Mouse (Mus musculus) midbrain, postnatal 0 days (tissue): ENCODE results near the gene Gm20388. TPM values are rescaled to one million over a fixed set of nuclear protein-coding genes. Genes with fewer than 3 reads are reported as not detected.
A peak's percentile ranks its signal among the peaks of the same experiment; 100 is the strongest.

Source experiments
- ATAC-seq: fragments of 200-750 bp; cut with Nextera tagmentation; 2 replicates; pipeline ENCODE4 v1.8.0; 2017; ENCODE audit warnings: moderate number of reproducible peaks, mild to moderate bottlenecking, moderate TSS enrichment, moderate library complexity; ENCODE audit not compliant: low FRiP score
- DNase-seq: peaks from one replicate; pipeline ENCODE4 v3.0.0-alpha.2; 2015; ENCODE audit warnings: low spot score
- H3K27ac ChIP-seq: fragments of 300-500 bp; sonication (generic); 2 replicates; pipeline ENCODE4 v1.5.1; 2014; ENCODE audit warnings: low read depth, mild to moderate bottlenecking, low read length, mixed read lengths
- H3K27me3 ChIP-seq: fragments of 300-500 bp; sonication (generic); 2 replicates; pipeline ENCODE4 v1.6.1; 2014; ENCODE audit warnings: low read length, control low read depth, mixed read lengths; ENCODE audit not compliant: insufficient read depth
- H3K36me3 ChIP-seq: fragments of 300-500 bp; sonication (generic); 2 replicates; pipeline ENCODE4 v1.6.1; 2014; ENCODE audit warnings: low read length, control low read depth, mixed read lengths; ENCODE audit not compliant: insufficient read depth
- H3K4me1 ChIP-seq: fragments of 300-500 bp; sonication (generic); 2 replicates; pipeline ENCODE4 v1.6.1; 2014; ENCODE audit warnings: mild to moderate bottlenecking, control low read depth, antibody characterized with exemption, low read length, mixed read lengths; ENCODE audit not compliant: insufficient read depth
- H3K4me2 ChIP-seq: fragments of 300-500 bp; sonication (generic); 2 replicates; pipeline ENCODE4 v1.6.1; 2014; ENCODE audit warnings: low read depth, mild to moderate bottlenecking, low read length, mixed read lengths; ENCODE audit not compliant: poor library complexity, severe bottlenecking
- H3K4me3 ChIP-seq: fragments of 300-500 bp; sonication (generic); 2 replicates; pipeline ENCODE4 v1.5.1; 2014; ENCODE audit warnings: low read depth, mild to moderate bottlenecking, low read length, moderate library complexity
- H3K9ac ChIP-seq: fragments of 300-500 bp; sonication (generic); replicated peaks from 2 replicates; pipeline ENCODE4 v1.6.1; 2014; ENCODE audit warnings: mild to moderate bottlenecking, low read length, moderate library complexity, mixed read lengths; ENCODE audit not compliant: poor library complexity, severe bottlenecking
- H3K9me3 ChIP-seq: fragments of 300-500 bp; sonication (generic); 2 replicates; pipeline ENCODE4 v1.6.1; 2016; ENCODE audit warnings: low read length, control low read depth
- CTCF ChIP-seq: IDR thresholded peaks from 2 replicates; pipeline ENCODE4 v1.5.1; 2016; ENCODE audit warnings: antibody characterized with exemption, mild to moderate bottlenecking
- WGBS: fragments of 180-500 bp; shearing (Covaris S2); extraction: QIAGEN DNeasy Blood & Tissue Kit; methylation state at CpG from one replicate; pipeline ENCODE4 v1.1.7; 2014; 5-methylcytosine and 5-hydroxymethylcytosine counted together
- polyA plus RNA-seq: library from polyadenylated mRNA; unstranded; fragments of >200 nt; fragmentation: Nextera tagmentation; extraction: Ambion mirVana; gene quantifications from 2 replicates; pipeline ENCODE4 v1.2.1, GENCODE M21; 2015
- total RNA-seq: library from RNA; depleted of rRNA; stranded (reverse); fragments of >200 nt; gene quantifications from 2 replicates; pipeline ENCODE4 v1.2.3, GENCODE M21; 2014

The Gm20388 gene
- total and polyA plus RNA-seq, 2 experiments from 2014 or later = 74.2 TPM; not detected in 1

- ATAC-seq = no peak
- peaks cover 26% of the 10 kb centered on the region for H3K27me3 ChIP-seq
- 17% methylated on average over 34 of the region's 34 CpGs for WGBS
Measured at GRCm38 (mm10) chr8:120971691-120972469, 1061.2 kb downstream of the Gm20388 start.

GRCm38 (mm10) chr8:120973046-120973445 lies 1062.4 kb downstream of the Gm20388 start:
- H3K4me1 ChIP-seq = 0 out of 2 replicates have a peak, but pooled peaks cover 9% of the 10 kb centered on the region
- TF ChIP-seq CTCF = no peak
- DNase-seq (no peak), ATAC-seq (no peak)
- WGBS = 16% methylated on average over 7 of the region's 7 CpGs
- H3K4me2 ChIP-seq = peak overlapping the region; percentile 67
- H3K27me3 ChIP-seq = peaks cover 26% of the 10 kb centered on the region
- no peak overlapping the region for H3K9ac ChIP-seq
- H3K9me3 ChIP-seq = no peaks in the 10 kb centered on the region
- no peak overlapping the region for H3K4me3 ChIP-seq
- no peak overlapping the region for H3K27ac ChIP-seq
- H3K36me3 ChIP-seq = no peaks in the 10 kb centered on the region

More at GRCm38 (mm10) chr8:120971691-120972469, 1061.2 kb downstream of the Gm20388 start:
- Histone ChIP-seq H3K4me1 (0 out of 2 replicates have a peak, but pooled peaks cover 9% of the 10 kb centered on the region), H3K4me3 (peak overlapping the region; percentile 35), H3K4me2 (peak overlapping the region; percentile 67), H3K36me3 (no peaks in the 10 kb centered on the region), H3K9me3 (no peaks in the 10 kb centered on the region), H3K9ac (peak overlapping the region; percentile 50), H3K27ac (no peak overlapping the region)
- peak; percentile 64 for DNase-seq
- no peak for TF ChIP-seq CTCF

GRCm38 (mm10) chr8:120977131-120977530 lies 1066.5 kb downstream of the Gm20388 start:
- no peaks in the 10 kb centered on the region for H3K9me3 ChIP-seq
- ATAC-seq (no peak), DNase-seq (no peak)
- no peak overlapping the region for H3K4me3 ChIP-seq
- no peaks in the 10 kb centered on the region for H3K36me3 ChIP-seq
- H3K27me3 ChIP-seq = peaks cover 17% of the 10 kb centered on the region
- 74% methylated on average over 12 of the region's 13 CpGs for WGBS
- H3K27ac ChIP-seq = no peak overlapping the region
- H3K4me1 ChIP-seq = 0 out of 2 replicates have a peak, but pooled peaks cover 4% of the 10 kb centered on the region
- H3K9ac ChIP-seq = no peak overlapping the region
- no peak overlapping the region for H3K4me2 ChIP-seq
- no peak for TF ChIP-seq CTCF

GRCm38 (mm10) chr8:120979210-120979609 lies 1068.6 kb downstream of the Gm20388 start:
- no peak for ATAC-seq
- Histone ChIP-seq H3K9ac (no peak overlapping the region), H3K9me3 (no peaks in the 10 kb centered on the region), H3K36me3 (no peaks in the 10 kb centered on the region), H3K27ac (no peak overlapping the region), H3K27me3 (0 out of 2 replicates have a peak, but pooled peaks cover under 1% of the 10 kb centered on the region), H3K4me3 (no peak overlapping the region), H3K4me1 (no peaks in the 10 kb centered on the region), H3K4me2 (no peak overlapping the region)
- no peak for DNase-seq
- WGBS = 68% methylated on average over 9 of the region's 9 CpGs
- TF ChIP-seq CTCF = no peak

GRCm38 (mm10) chr8:120980948-120981347 lies 1070.3 kb downstream of the Gm20388 start:
- no peak overlapping the region for H3K4me3 ChIP-seq
- no peaks in the 10 kb centered on the region for H3K27me3 ChIP-seq
- H3K27ac ChIP-seq = no peak overlapping the region
- TF ChIP-seq CTCF = no peak
- no peak overlapping the region for H3K9ac ChIP-seq
- DNase-seq = no peak
- ATAC-seq = no peak
- 56% methylated on average over 13 of the region's 13 CpGs for WGBS
- no peaks in the 10 kb centered on the region for H3K36me3 ChIP-seq
- H3K9me3 ChIP-seq = no peaks in the 10 kb centered on the region
- no peaks in the 10 kb centered on the region for H3K4me1 ChIP-seq
- H3K4me2 ChIP-seq = no peak overlapping the region

GRCm38 (mm10) chr8:120984888-120985287 lies 1074.2 kb downstream of the Gm20388 start:
- DNase-seq = no peak
- H3K4me2 ChIP-seq = no peak overlapping the region
- H3K4me3 ChIP-seq = no peak overlapping the region
- no peaks in the 10 kb centered on the region for H3K4me1 ChIP-seq
- ATAC-seq = no peak
- no peak for TF ChIP-seq CTCF
- no peaks in the 10 kb centered on the region for H3K27me3 ChIP-seq
- no peaks in the 10 kb centered on the region for H3K9me3 ChIP-seq
- no peaks in the 10 kb centered on the region for H3K36me3 ChIP-seq
- 90% methylated on average over 8 of the region's 8 CpGs for WGBS
- H3K27ac ChIP-seq = no peak overlapping the region
- H3K9ac ChIP-seq = no peak overlapping the region
